Mouse (Mus musculus) embryonic fibroblast, embryonic 13.5 days (primary cell): Measurements from ENCODE around the gene Nrxn1.

Experiments used
- CTCF ChIP-seq: IDR thresholded peaks from 2 replicates; pipeline ENCODE4 v1.5.1; 2011; ENCODE audit warnings: mild to moderate bottlenecking, control low read depth, low read length, moderate library complexity, borderline replicate concordance; ENCODE audit not compliant: insufficient read depth
- POLR2A ChIP-seq: IDR thresholded peaks from 2 replicates; pipeline ENCODE4 v1.6.1; 2011; ENCODE audit warnings: low read depth, mild to moderate bottlenecking, control low read depth, low read length, moderate library complexity

GRCm38 (mm10) chr17:90094999-90095398, 997.9 kb downstream of the Nrxn1 start:
- no peak for TF ChIP-seq POLR2A
- no peak for TF ChIP-seq CTCF
